Mouse (Mus musculus) MN1 (cell line): Measurements from ENCODE around the gene Olfr374.

Experiments
- DNase-seq: peaks from one replicate; pipeline ENCODE4 v3.0.0-alpha.2; 2016; ENCODE audit warnings: low spot score

The Olfr374 gene

GRCm38 (mm10) chr8:72135446-72136301 lies 28.8 kb downstream of the Olfr374 start:
- DNase-seq: no peak

DNA sequence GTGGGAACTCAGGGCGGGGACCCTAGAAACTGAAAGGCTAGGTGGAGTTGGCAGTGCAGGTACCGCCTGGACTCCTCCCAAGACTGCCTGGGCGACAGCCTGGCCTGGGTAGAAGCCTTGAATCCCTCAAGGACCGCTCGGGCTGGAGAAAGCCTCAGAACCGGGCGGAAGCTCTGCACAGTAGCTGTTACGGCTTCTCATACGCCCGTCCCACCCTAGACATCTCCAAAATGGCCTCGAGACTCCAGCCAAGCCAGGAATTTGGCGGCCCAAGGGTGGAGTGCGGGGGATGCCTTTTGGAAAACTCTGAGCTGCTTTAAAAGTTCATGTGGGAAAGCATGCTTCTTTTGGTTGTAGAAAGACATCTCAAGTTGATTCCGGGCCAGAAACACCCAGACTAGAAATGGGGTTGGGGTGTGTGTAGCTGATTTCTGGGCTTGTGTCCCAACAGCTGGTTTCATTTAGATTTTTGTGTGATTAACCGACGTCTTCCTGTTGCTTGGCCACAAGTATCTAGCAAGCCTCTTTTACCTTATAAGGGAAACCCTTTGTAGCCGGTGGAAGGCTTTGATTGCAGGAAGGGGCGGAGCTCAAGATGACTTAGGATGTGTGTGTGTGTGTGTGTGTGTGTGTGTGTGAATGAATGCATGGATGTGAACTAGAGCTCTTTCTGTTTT lies 29.6 kb downstream of the Olfr374 start:
- DNase-seq: peak; percentile 69

DNA sequence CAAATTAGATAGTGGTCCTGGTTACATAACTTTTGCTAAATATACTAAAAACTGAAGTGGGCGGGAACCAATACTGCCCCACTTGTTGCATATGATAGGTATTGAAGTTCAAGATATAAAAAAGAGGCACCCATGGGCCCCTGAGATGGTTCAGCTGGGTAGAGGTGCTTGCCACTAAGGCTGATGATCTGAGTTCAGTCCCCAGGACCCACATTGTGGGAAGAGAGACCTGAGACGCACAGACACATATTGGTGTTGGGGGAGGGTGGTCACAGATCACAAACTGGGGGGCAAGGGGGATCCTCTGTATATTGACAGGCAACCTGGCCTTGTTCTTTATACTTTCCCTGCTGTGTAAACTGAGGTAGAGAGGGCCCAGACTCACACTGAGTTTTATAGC lies 30.6 kb downstream of the Olfr374 start:
- DNase-seq: no peak

GRCm38 (mm10) chr8:72138456-72138855 lies 31.6 kb downstream of the Olfr374 start:
- DNase-seq: no peak

- no peak for DNase-seq
Observed at GRCm38 (mm10) chr8:72143256-72143824, 36.5 kb downstream of the Olfr374 start.

DNA sequence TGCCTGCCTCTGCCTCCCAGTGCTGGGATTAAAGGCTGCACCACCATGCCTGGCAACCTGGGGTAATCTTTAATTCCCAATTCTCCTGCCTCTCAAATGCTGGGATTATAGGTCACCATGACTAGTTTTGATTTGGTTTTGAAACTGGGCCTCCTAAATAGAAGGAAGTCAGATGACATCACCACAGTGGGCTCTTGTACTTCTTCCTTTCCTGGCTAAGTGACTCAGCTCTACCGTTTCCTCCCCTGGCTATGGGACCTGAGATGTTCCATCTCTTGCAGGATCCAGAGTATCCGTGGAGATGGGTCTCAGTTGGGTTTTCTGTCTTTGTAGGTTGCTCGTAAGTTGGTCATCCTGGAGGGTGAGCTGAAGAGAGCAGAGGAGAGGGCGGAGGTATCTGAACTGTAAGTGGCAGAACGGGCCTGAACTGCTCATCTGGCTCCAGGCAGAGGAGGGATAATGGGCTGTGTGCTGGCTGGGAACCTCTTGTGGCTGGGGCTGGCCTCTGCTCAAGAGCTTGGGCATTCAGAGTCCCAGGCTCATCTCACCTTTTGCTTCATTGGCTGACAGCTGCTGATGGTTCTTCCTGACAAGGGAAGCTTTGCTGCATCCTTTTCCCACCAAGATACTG lies 37.6 kb downstream of the Olfr374 start:
- DNase-seq: no peak

- no peak for DNase-seq
Observed at GRCm38 (mm10) chr8:72145511-72145910, 38.7 kb downstream of the Olfr374 start.

DNA sequence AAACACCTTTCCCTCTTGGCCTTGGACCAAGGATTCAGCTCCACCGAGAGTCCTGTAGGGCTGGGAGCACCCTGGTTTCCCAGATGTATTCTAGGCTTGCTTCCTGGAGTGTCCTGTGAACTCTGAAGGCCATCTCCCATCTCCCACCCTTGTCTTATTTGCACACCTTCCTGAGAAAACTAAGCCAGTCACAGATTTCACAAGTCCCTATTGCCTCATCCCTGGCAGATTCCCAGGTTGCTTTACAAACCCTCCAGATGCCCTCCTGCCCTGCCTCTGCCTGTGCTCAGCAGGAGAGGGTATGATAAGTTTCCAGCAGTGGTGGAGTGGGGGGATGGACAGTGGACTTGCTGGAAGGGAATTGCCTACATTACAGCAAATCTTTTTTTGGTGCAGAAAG lies 39.2 kb downstream of the Olfr374 start:
- peak; percentile 50 for DNase-seq

DNA sequence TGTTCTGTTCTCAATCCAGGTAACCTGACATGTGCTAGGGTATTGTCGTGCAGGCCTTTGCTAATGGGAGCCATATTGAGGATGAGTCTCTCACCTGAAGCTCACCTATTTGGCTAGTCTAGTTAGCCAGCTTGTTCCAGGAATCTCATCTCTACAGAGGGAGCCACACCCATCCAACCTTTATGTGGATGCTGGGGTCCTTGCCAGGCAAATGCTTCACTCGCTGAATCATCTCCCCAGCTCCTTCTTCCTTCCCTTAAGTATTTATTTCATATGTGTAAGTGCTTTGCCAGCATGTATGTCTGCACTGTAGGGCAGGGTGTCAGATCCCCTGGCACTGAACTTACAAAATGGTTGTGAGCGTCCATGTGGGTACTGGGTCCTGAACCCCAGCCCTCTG lies 39.7 kb downstream of the Olfr374 start:
- no peak for DNase-seq

GRCm38 (mm10) chr8:72147266-72147665 lies 40.4 kb downstream of the Olfr374 start:
- DNase-seq: no peak

DNA sequence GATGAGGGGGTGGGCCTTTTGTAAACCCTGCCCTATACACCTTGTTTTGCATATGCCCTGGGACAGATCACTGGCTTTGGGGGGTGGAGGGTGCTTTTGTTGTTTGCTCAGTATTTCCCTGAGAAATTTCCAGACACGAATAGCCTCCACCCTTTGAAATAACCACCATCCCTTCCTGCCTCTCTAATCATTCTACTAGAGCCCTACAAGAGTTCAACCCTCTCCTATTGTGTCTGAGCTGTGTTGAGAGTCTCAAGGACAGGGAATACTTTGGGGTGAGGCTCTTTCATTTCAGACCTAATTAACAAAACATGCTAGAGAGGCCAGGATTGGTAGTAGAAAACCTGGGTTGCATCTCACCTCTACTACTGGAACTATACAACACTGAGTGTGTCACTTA lies 42.2 kb downstream of the Olfr374 start:
- DNase-seq: no peak

DNA sequence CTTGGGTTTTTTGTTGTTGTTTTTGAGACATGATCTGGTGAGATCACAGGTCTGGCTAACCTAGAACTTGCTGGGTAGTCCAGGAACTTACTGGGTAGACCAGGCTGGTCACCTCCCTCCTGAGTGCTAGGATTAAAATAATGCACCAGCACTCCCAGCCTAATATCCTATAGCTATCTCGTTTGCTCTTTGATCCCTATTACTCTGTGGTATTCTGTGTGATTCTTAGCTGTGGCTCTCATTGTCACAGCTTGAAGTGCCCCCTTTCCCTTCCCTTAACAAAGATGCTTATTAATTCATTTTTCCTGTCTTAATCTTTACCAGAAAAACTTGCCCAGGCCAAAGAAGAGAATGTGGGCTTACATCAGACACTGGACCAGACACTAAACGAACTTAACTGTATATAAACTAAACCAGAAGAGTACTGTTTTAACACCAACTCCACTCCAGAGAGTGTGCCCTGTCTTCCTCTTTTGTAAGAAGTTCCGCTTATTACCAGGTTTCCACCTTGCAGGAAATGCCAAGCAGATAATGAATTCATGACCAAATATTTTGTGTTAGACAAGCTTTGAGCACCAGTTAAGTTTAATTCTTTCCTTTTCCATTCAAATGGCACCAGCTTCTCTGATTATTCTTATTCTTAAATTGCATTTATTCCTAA lies 44.7 kb downstream of the Olfr374 start:
- DNase-seq: no peak

- no peak for DNase-seq
Observed at GRCm38 (mm10) chr8:72153382-72153781, 46.5 kb downstream of the Olfr374 start.

DNA sequence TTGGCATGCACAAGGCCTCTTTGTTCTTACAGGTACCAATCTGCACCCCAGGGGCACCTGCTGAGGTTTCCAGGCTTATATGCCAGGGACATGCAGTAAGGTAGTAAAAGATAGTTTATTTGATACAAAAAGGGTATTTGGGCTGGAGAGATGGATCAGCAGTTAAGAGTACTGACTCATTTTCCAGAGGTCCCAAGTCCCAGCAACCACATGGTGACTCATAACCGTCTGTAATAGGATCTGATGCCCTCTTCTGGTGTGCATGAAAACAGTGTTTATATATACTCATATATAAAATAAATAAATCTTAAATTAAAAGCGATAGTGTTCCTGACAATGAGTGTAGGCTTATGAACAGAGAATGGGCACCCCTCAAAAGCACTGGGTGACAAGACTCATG lies 51.3 kb downstream of the Olfr374 start:
- DNase-seq: no peak

DNA sequence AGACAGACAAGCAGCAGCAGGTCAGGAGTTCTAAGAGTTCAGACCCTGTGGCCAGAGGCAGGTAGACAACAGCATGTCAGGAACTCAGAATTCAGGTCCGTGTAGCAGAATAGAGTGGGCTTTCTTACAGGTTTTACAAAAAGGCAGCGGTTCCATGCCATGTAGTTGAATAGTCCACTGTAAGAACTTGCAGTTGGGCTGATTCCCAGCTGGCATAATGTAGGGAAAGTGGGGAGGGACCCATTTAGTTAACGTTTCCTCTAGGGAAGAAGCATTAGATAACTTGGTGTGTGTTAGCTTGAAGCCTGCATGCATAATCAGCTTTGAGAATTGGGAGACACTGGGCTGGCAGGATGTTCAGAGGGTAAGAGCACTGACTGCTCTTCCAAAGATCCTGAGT lies 51.9 kb downstream of the Olfr374 start:
- DNase-seq: no peak

- DNase-seq: no peak
Observed at GRCm38 (mm10) chr8:72160007-72160406, 53.2 kb downstream of the Olfr374 start.

DNA sequence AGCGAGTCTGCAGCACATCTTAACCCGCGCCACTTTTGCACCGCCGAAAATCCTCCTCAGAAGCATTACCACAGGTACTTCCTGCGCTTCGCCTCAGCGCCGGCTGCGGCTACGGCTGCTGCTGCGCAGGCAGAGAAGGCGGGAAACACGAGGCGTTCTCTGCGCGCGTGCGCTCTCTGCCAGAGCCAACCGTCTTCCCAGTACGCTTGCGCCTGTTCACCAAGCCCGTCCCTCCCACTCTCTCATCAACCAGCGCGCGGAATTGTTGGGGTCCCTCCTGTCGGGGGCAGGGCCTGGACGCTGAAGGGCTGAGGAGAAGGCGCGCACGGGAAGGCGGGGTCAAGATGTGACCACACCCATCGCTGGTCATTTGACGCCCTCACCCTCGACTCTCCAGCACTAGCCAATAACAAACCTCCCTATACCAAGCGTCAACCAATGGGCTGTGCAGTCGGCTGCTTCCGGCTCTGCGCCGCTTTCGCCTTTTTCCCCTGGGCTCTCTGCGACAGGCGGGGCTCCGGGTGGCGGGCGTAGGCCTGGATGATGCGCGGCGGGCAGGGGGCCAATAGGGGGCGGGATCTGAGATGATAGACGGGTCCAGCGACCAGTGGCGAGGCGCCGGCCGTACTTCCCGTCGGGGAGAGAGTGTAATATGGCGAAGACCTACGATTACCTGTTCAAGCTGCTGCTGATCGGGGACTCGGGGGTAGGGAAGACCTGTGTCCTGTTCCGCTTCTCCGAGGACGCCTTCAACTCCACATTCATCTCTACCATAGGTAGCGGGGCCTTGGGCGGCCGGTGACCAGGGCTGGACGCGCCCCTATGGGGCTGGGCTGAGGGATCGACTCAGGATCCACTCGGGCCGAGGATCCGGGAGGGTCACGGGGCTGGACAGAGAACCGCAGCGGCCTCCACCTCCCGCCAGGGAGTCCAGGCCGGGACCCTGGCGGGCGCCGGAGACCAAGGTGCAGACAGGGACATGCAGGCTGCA lies 54.2 kb downstream of the Olfr374 start, which contains the start of gene Rab8a:
TSS of gene Rab8a (plus strand) at position 494 of the 991 bp plus-strand sequence.
- DNase-seq: peak; percentile 86

DNA sequence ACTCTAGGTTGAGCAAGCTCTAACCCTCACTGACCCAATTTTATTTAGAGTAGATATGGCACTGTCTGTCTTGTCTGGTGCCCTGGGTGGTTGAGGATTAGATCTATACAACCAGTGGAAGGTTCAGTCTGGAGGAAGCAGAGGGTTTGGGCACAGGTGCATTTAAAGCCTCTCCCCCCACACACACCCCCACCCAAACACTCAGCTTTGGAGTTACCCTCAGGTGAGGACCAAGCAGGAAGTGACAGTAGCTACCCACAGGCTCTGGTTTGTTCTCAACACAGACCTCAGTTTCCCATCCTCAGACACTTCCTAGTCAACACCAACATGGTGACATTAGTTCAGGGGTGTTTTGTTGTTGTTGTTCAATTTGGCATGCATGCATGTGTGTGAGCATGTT lies 56.0 kb downstream of the Olfr374 start:
- no peak for DNase-seq
